31 mouse cellular contexts compared by ENCODE assay signal in the genomic region with DNA sequence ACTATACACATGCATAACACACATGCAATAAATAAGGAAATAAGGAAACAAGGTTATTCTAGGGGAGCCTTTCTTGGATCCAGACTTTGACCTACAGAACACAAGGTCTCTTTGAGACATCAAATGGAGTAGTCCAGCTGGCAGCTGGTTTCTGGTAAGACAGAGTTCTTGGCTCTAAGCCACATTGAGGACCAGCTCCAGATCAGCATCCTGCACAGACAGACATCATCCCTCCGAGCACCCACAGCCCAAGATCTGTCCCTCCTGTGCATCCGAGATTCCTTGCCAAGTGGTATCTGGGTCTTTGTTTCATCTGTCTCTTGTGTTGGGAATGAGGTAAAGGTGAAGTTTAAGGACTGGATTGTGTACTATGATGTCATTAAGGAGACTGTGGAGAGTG. TPM values are rescaled to one million over a fixed set of nuclear protein-coding genes. Genes with fewer than 3 reads are reported as not detected.
"Had no signal": no experiment of that assay in that cellular context is flagged by ENCODE, and none has a peak within 500 bp of the region (broad histone marks: within the 10 kb centered on the region; RNA-seq: fewer than 3 reads in every experiment).

No protein-coding gene starts in this region.

- H3K4me2 ChIP-seq: hindbrain, embryonic 14.5 days; liver, embryonic 13.5 days; liver, embryonic 15.5 days had no signal

- ATAC-seq: hindbrain, embryonic 16.5 days; liver, postnatal 0 days had no signal

- H3K27ac ChIP-seq: heart, adult 2 months; heart, embryonic 13.5 days; heart, embryonic 15.5 days; hindbrain, embryonic 12.5 days; hindbrain, embryonic 14.5 days; kidney, embryonic 15.5 days; kidney, postnatal 0 days; left cerebral cortex, adult 2 months; limb, embryonic 10.5 days; limb, embryonic 12.5 days; liver, embryonic 13.5 days; liver, embryonic 15.5 days had no signal

- DNase-seq: gastrocnemius, postnatal 14 days; gastrocnemius, postnatal 36 days; heart, adult 11 months; heart, adult 2 months; heart, postnatal 14 days; heart, postnatal 36 days; kidney, adult 11 months; kidney, adult 2 months; kidney, adult 9 months; kidney, postnatal 14 days; kidney, postnatal 36 days; layer of hippocampus, adult 9-11 months; liver; liver, embryonic 13.5 days; liver, postnatal 0 days had no signal

- H3K36me3 ChIP-seq: heart, embryonic 13.5 days; heart, embryonic 15.5 days; hindbrain, embryonic 12.5 days; kidney, embryonic 15.5 days; limb, embryonic 10.5 days; limb, embryonic 12.5 days; liver, embryonic 13.5 days; liver, embryonic 15.5 days had no signal

- H3K4me1 ChIP-seq: liver, embryonic 15.5 days had no signal

- H3K9ac ChIP-seq: heart, embryonic 13.5 days; heart, embryonic 15.5 days; hindbrain, embryonic 12.5 days; hindbrain, embryonic 14.5 days; kidney, embryonic 15.5 days; limb, embryonic 12.5 days; liver, embryonic 13.5 days; liver, embryonic 15.5 days; liver, postnatal 0 days had no signal

- H3K4me3 ChIP-seq: heart, adult 2 months; heart, embryonic 13.5 days; heart, embryonic 15.5 days; hindbrain, embryonic 12.5 days; kidney, embryonic 15.5 days; left cerebral cortex, adult 2 months; limb, embryonic 10.5 days; limb, embryonic 12.5 days; liver, embryonic 13.5 days; liver, embryonic 15.5 days had no signal

- H3K9me3 ChIP-seq: heart, embryonic 13.5 days; heart, embryonic 15.5 days; hindbrain, embryonic 12.5 days; kidney, embryonic 15.5 days; limb, embryonic 10.5 days; limb, embryonic 12.5 days; liver, embryonic 13.5 days; liver, embryonic 15.5 days had no signal

RNA-seq across cellular contexts. Expression of gene Chrnb4, which starts 3.6 kb away (rescaled TPM):
- total RNA-seq: gastrocnemius, postnatal 14 days; heart, postnatal 14 days; hematopoietic stem cell, adult 5-6 weeks; left cerebral cortex, adult 2 months had no signal
- polyA plus RNA-seq: limb, embryonic 12.5 days; liver, embryonic 13.5 days; liver, embryonic 15.5 days; liver, postnatal 0 days had no signal

RNA-seq across cellular contexts. Expression of gene Chrna3, which starts 18.6 kb away (rescaled TPM):
- total RNA-seq: gastrocnemius, adult 18-20 months; gastrocnemius, adult 8-10 months; gastrocnemius, postnatal 14 days; gastrocnemius, postnatal 36 days; heart, postnatal 36 days; hematopoietic stem cell, adult 5-6 weeks had no signal
- polyA plus RNA-seq: gonadal fat pad, adult 2 months; heart, postnatal 0 days; liver, embryonic 15.5 days; liver, postnatal 0 days had no signal
